Mouse (Mus musculus): ENCODE results near the gene Pigo.

Pigo gene

GRCm38 (mm10) chr4:43025084-43025960 lies at the start of gene Pigo:
Gene Pigo (minus strand): TSS chr4:43025819.
- peak; percentile 86 for DNase-seq (ENCODE audit: low read depth, low spot score)

GRCm38 (mm10) chr4:43074923-43075322 lies 49.3 kb upstream of the Pigo start:
- DNase-seq (ENCODE audit: low read depth, low spot score) = no peak

- DNase-seq (ENCODE audit: low read depth, low spot score) = no peak
Observed at GRCm38 (mm10) chr4:43065471-43065870, 39.9 kb upstream of the Pigo start.

- no peak for DNase-seq (ENCODE audit: low read depth, low spot score)
Observed at GRCm38 (mm10) chr4:43060286-43060685, 34.7 kb upstream of the Pigo start.

GRCm38 (mm10) chr4:43059697-43060096 lies 34.1 kb upstream of the Pigo start:
- no peak for DNase-seq (ENCODE audit: low read depth, low spot score)

- DNase-seq (ENCODE audit: low read depth, low spot score) = peak; percentile 87
Observed at GRCm38 (mm10) chr4:43058753-43059654, 33.4 kb upstream of the Pigo start, which contains the start of gene Unc13b. Gene Unc13b (plus strand): TSS chr4:43058953.

GRCm38 (mm10) chr4:43058392-43058752 lies 32.8 kb upstream of the Pigo start:
- no peak for DNase-seq (ENCODE audit: low read depth, low spot score)

- DNase-seq (ENCODE audit: low read depth, low spot score) = no peak
Observed at GRCm38 (mm10) chr4:43057654-43058053, 32.0 kb upstream of the Pigo start.

- DNase-seq (ENCODE audit: low read depth, low spot score) = no peak
Observed at GRCm38 (mm10) chr4:43052627-43053026, 27.0 kb upstream of the Pigo start.

GRCm38 (mm10) chr4:43047231-43047630 lies 21.6 kb upstream of the Pigo start:
- DNase-seq (ENCODE audit: low read depth, low spot score) = no peak

GRCm38 (mm10) chr4:43046607-43047006 lies 21.0 kb upstream of the Pigo start:
- DNase-seq (ENCODE audit: low read depth, low spot score) = no peak

- peak; percentile 98 for DNase-seq (ENCODE audit: low read depth, low spot score)
Observed at GRCm38 (mm10) chr4:43045659-43046302, 20.2 kb upstream of the Pigo start, which contains the start of gene Fam214b. Gene Fam214b (minus strand): TSS chr4:43046220.

- DNase-seq (ENCODE audit: low read depth, low spot score) = no peak
Observed at GRCm38 (mm10) chr4:43045285-43045658, 19.7 kb upstream of the Pigo start.

- no peak for DNase-seq (ENCODE audit: low read depth, low spot score)
Observed at GRCm38 (mm10) chr4:43044673-43045072, 19.1 kb upstream of the Pigo start.

- no peak for DNase-seq (ENCODE audit: low read depth, low spot score)
Observed at GRCm38 (mm10) chr4:43043644-43044357, 18.2 kb upstream of the Pigo start.

GRCm38 (mm10) chr4:43040881-43041547 lies 15.4 kb upstream of the Pigo start:
- no peak for DNase-seq (ENCODE audit: low read depth, low spot score)

- DNase-seq (ENCODE audit: low read depth, low spot score) = peak; percentile 88
Observed at GRCm38 (mm10) chr4:43040114-43040572, 14.5 kb upstream of the Pigo start.

GRCm38 (mm10) chr4:43039609-43040008 lies 14.0 kb upstream of the Pigo start:
- DNase-seq (ENCODE audit: low read depth, low spot score) = no peak

GRCm38 (mm10) chr4:43038567-43039495 lies 13.2 kb upstream of the Pigo start:
- no peak for DNase-seq (ENCODE audit: low read depth, low spot score)

All from WW6 (cell line).